Mouse (Mus musculus): ENCODE results near the gene Abca1.
A peak's percentile ranks its signal among the peaks of the same experiment; 100 is the strongest.

Gene Abca1

GRCm38 (mm10) chr4:53121516-53122227, 38.0 kb downstream of the Abca1 start:
- peak; percentile 88 for DNase-seq (ENCODE audit: low read depth, low spot score)

GRCm38 (mm10) chr4:53121084-53121483, 38.6 kb downstream of the Abca1 start:
- no peak for DNase-seq (ENCODE audit: low read depth, low spot score)

- peak; percentile 28 for DNase-seq (ENCODE audit: low read depth, low spot score)
Observed at GRCm38 (mm10) chr4:53120038-53120685, 39.5 kb downstream of the Abca1 start.

- peak; percentile 39 for DNase-seq (ENCODE audit: low read depth, low spot score)
Observed at GRCm38 (mm10) chr4:53118643-53119042, 41.1 kb downstream of the Abca1 start.

- peak; percentile 64 for DNase-seq (ENCODE audit: low read depth, low spot score)
Observed at GRCm38 (mm10) chr4:53117610-53118009, 42.1 kb downstream of the Abca1 start.

- no peak for DNase-seq (ENCODE audit: low read depth, low spot score)
Observed at GRCm38 (mm10) chr4:53117076-53117475, 42.6 kb downstream of the Abca1 start.

- DNase-seq (ENCODE audit: low read depth, low spot score) = no peak
Observed at GRCm38 (mm10) chr4:53115866-53116265, 43.8 kb downstream of the Abca1 start.

- no peak for DNase-seq (ENCODE audit: low read depth, low spot score)
Observed at GRCm38 (mm10) chr4:53115410-53115809, 44.3 kb downstream of the Abca1 start.

- no peak for DNase-seq (ENCODE audit: low read depth, low spot score)
Observed at GRCm38 (mm10) chr4:53111919-53112355, 47.8 kb downstream of the Abca1 start.

GRCm38 (mm10) chr4:53110356-53110755, 49.3 kb downstream of the Abca1 start:
- peak; percentile 61 for DNase-seq (ENCODE audit: low read depth, low spot score)

GRCm38 (mm10) chr4:53109381-53109928, 50.2 kb downstream of the Abca1 start:
- no peak for DNase-seq (ENCODE audit: low read depth, low spot score)

- peak; percentile 69 for DNase-seq (ENCODE audit: low read depth, low spot score)
Observed at GRCm38 (mm10) chr4:53108194-53108593, 51.5 kb downstream of the Abca1 start.

- DNase-seq (ENCODE audit: low read depth, low spot score) = peak; percentile 34
Observed at GRCm38 (mm10) chr4:53106732-53107131, 53.0 kb downstream of the Abca1 start.

- peak; percentile 74 for DNase-seq (ENCODE audit: low read depth, low spot score)
Observed at GRCm38 (mm10) chr4:53106071-53106470, 53.6 kb downstream of the Abca1 start.

GRCm38 (mm10) chr4:53104634-53105033, 55.1 kb downstream of the Abca1 start:
- no peak for DNase-seq (ENCODE audit: low read depth, low spot score)

- no peak for DNase-seq (ENCODE audit: low read depth, low spot score)
Observed at GRCm38 (mm10) chr4:53102529-53102928, 57.2 kb downstream of the Abca1 start.

- DNase-seq (ENCODE audit: low read depth, low spot score) = no peak
Observed at GRCm38 (mm10) chr4:53101306-53101705, 58.4 kb downstream of the Abca1 start.

GRCm38 (mm10) chr4:53100492-53100891, 59.2 kb downstream of the Abca1 start:
- DNase-seq (ENCODE audit: low read depth, low spot score) = no peak

- DNase-seq (ENCODE audit: low read depth, low spot score) = no peak
Observed at GRCm38 (mm10) chr4:53094850-53095249, 64.8 kb downstream of the Abca1 start.

GRCm38 (mm10) chr4:53094331-53094730, 65.4 kb downstream of the Abca1 start:
- no peak for DNase-seq (ENCODE audit: low read depth, low spot score)

GRCm38 (mm10) chr4:53093615-53094014, 66.1 kb downstream of the Abca1 start:
- DNase-seq (ENCODE audit: low read depth, low spot score) = no peak

- no peak for DNase-seq (ENCODE audit: low read depth, low spot score)
Observed at GRCm38 (mm10) chr4:53089641-53090040, 70.1 kb downstream of the Abca1 start.

GRCm38 (mm10) chr4:53088999-53089398, 70.7 kb downstream of the Abca1 start:
- DNase-seq (ENCODE audit: low read depth, low spot score) = no peak
